ENCODE assay signal across 8 mouse cellular contexts in the genomic region with DNA sequence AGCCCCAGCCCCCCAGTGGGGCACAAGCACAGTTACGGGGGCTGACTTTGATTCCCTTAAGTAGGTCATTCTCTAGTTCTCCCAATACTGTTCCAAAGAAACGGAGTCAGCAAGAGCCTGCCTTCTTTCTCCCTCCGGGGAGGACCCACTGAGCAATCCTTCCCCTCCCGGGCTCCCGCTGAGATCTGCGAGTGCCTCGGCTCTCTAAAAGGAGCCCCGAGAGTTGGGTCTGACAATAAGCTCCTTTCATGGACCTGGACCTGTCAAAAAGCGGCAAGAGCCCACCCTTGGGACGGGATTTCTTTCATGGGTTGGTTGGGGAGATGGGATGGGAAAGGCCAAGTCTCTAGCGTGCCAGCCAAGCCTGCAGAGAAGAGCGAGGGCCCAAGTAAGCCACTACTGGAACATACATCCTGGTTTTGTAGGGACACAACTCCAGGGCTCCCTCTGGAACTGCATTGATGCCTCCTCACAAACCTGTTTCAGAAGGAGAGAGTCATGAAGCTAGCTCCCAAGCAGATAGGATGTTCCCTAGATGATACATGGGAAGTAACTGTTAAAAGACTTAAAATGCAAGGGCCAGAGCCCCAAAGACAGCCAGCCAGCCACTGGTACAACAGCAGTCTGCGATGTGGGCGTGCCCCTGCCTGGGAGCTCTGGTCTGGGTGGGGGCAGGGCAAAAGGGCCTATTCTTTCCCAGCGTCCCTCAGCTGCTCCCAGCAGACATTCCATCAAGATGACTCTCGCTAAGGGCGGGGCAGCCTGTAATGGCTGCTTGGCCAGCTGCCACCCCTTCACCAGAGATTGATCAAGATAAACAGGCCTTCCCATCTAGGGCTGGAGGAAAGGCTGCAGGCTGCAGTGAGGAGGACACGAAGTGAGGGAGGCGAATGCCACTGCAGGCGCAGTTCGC. TPM values are rescaled to one million over a fixed set of nuclear protein-coding genes. Genes with fewer than 3 reads are reported as not detected.
A peak's percentile ranks its signal among the peaks of the same experiment; 100 is the strongest.
DNase-seq lines count a peak whose midpoint lies in the region; ATAC-seq and TF ChIP-seq lines count a peak whose summit lies in the region.

No protein-coding gene starts in this region.

- no peak overlapping the region for H3K4me3 ChIP-seq in CH12.LX (replicated peaks in 1 of 3; ENCODE audit: low read depth in 2 of 3, low read length in 2 of 3, poor library complexity in 1 of 3)
- no peak overlapping the region for H3K4me3 ChIP-seq in forebrain, embryonic 13.5 days
- no peak overlapping the region for H3K4me3 ChIP-seq in liver, postnatal 0 days (ENCODE audit: low read depth, low read length)

- DNase-seq in CH12.LX (ENCODE audit: extremely low read depth) = no peak
- peak; percentile 91 for DNase-seq in brain, adult 2 months (ENCODE audit: low read depth, low spot score)
- DNase-seq in heart, postnatal 10 days = peak; percentile 93 to 94
- DNase-seq in large intestine, adult 2 months (ENCODE audit: low read depth, low spot score) = peak; percentile 93
- peak; percentile 85 for DNase-seq in liver, postnatal 0 days
- peak; percentile 89 for DNase-seq in ovary, adult 18-20 months (ENCODE audit: low spot score)
- peak; percentile 93 for DNase-seq in yolk sac, embryonic 10.5 days (ENCODE audit: low spot score)

- no peak for TF ChIP-seq CTCF in CH12.LX (conservative IDR thresholded peaks at IDR 0.05 in 1 of 2, IDR thresholded peaks at IDR 0.05 in 1 of 2; ENCODE audit: low read depth in 2 of 2, low read length in 2 of 2)
- TF ChIP-seq CTCF in liver, postnatal 0 days (IDR thresholded peaks at IDR 0.05; ENCODE audit: low read depth) = no peak

- TF ChIP-seq RAD21 in CH12.LX (IDR thresholded peaks at IDR 0.05; ENCODE audit: low read depth, low read length) = no peak

- WGBS in forebrain, embryonic 13.5 days = 5% methylated on average over 21 of the region's 21 CpGs
- WGBS in large intestine, adult 2 months = 27% methylated on average over 21 of the region's 21 CpGs
- 49% methylated on average over 21 of the region's 21 CpGs for WGBS in liver, postnatal 0 days (ENCODE audit: insufficient replicate concordance)

- in situ Hi-C loops in CH12.LX (cut with MboI; ENCODE audit: low pct_ligation_motif_present, low pct_unique_long_range_greater_than_20kb, low sequenced_read_pairs) = no loop called here

- H3K9me3 ChIP-seq in CH12.LX (replicated peaks; ENCODE audit: low read length) = no peaks in the 10 kb centered on the region
- no peaks in the 10 kb centered on the region for H3K9me3 ChIP-seq in forebrain, embryonic 13.5 days (replicated peaks)
- H3K9me3 ChIP-seq in liver, postnatal 0 days (ENCODE audit: low read length) = no peaks in the 10 kb centered on the region

- dilution Hi-C loops in CH12.LX (cut with MboI; ENCODE audit: extremely low pct_ligation_motif_present, extremely low pct_unique_long_range_greater_than_20kb, low sequenced_read_pairs) = no loop called here

- H3K27ac ChIP-seq in CH12.LX (ENCODE audit: insufficient read depth, low read depth) = peak overlapping the region; percentile 11; the same call in 1 of the 2 replicates
- H3K27ac ChIP-seq in forebrain, embryonic 13.5 days = peak overlapping the region; percentile 92
- peak overlapping the region; percentile 55; the same call in 1 of the 2 replicates for H3K27ac ChIP-seq in liver, postnatal 0 days (ENCODE audit: low read depth)

- no peak overlapping the region for H3K9ac ChIP-seq in CH12.LX (ENCODE audit: insufficient read depth, low read depth)
- peak overlapping the region; percentile 50 for H3K9ac ChIP-seq in forebrain, embryonic 13.5 days
- no peak overlapping the region; the same call in 1 of the 2 replicates for H3K9ac ChIP-seq in liver, postnatal 0 days (replicated peaks)

- H3K4me2 ChIP-seq in CH12.LX (ENCODE audit: insufficient read depth, low read depth, poor library complexity, severe bottlenecking) = no peak overlapping the region
- H3K4me2 ChIP-seq in forebrain, embryonic 13.5 days = peak overlapping the region; percentile 47
- no peak overlapping the region for H3K4me2 ChIP-seq in liver, postnatal 0 days (ENCODE audit: low read depth, low read length)

- H3K27me3 ChIP-seq in CH12.LX (replicated peaks) = no peaks in the 10 kb centered on the region
- H3K27me3 ChIP-seq in forebrain, embryonic 13.5 days = no peaks in the 10 kb centered on the region
- H3K27me3 ChIP-seq in liver, postnatal 0 days (ENCODE audit: insufficient read depth, low read length) = no peaks in the 10 kb centered on the region

- peaks cover 0 to 26% of the 10 kb centered on the region in 2 experiments for H3K36me3 ChIP-seq in CH12.LX (replicated peaks in 1 of 2; ENCODE audit: control insufficient read depth in 1 of 2, insufficient read depth in 1 of 2, low read length in 1 of 2)
- no peaks in the 10 kb centered on the region; the same call in 1 of the 2 replicates for H3K36me3 ChIP-seq in forebrain, embryonic 13.5 days (ENCODE audit: poor library complexity, severe bottlenecking)
- H3K36me3 ChIP-seq in liver, postnatal 0 days (replicated peaks; ENCODE audit: insufficient read depth, low read length) = 0 out of 2 replicates have a peak, but pooled peaks cover 3% of the 10 kb centered on the region

- TF ChIP-seq POLR2A in CH12.LX (IDR thresholded peaks at IDR 0.05; ENCODE audit: low read depth, low read length) = no peak

- TF ChIP-seq EP300 in CH12.LX (IDR thresholded peaks at IDR 0.05; ENCODE audit: low read length) = no peak
- TF ChIP-seq EP300 in liver, postnatal 0 days (IDR thresholded peaks at IDR 0.05; ENCODE audit: low read depth) = no peak

- peaks cover 73% of the 10 kb centered on the region for H3K79me2 ChIP-seq in CH12.LX (replicated peaks; ENCODE audit: control insufficient read depth, extremely low read depth, insufficient read depth, poor library complexity, severe bottlenecking)

- H3K4me1 ChIP-seq in CH12.LX (ENCODE audit: control insufficient read depth in 1 of 2, insufficient read depth in 2 of 2) = peaks cover 38 to 94% of the 10 kb centered on the region in 2 experiments
- H3K4me1 ChIP-seq in forebrain, embryonic 13.5 days = peaks cover 82% of the 10 kb centered on the region
- peaks cover 40% of the 10 kb centered on the region for H3K4me1 ChIP-seq in liver, postnatal 0 days (ENCODE audit: insufficient read depth)

- intact Hi-C loops in heart, postnatal 10 days (cut with DNase I) = no loop called here

- peak; percentile 85 for ATAC-seq in forebrain, embryonic 13.5 days
- peak; percentile 92 for ATAC-seq in liver, postnatal 0 days

TF ChIP-seq in CH12.LX, 34 proteins besides CTCF, POLR2A, EP300 and RAD21:
- TF ChIP-seq USF1 (IDR thresholded peaks at IDR 0.05; ENCODE audit: low read depth, low read length) (no peak), CHD2 (IDR thresholded peaks at IDR 0.05; ENCODE audit: low read length) (peak; percentile 25; the same call in 1 of the 2 replicates)

RNA-seq across cellular contexts. Expression of gene Ski, which starts 49.2 kb away (rescaled TPM):
- total RNA-seq in CH12.LX (2012; rRNA removed) (9.9 and 10.1 TPM in 2 replicates), CH12.LX (2014; rRNA removed) (3.3 and 4.1 TPM in 2 replicates)
- polyA plus RNA-seq in CH12.LX (2012; ENCODE audit: insufficient read length, low read depth) = 14.1 and 17.9 TPM in 2 replicates
- polyA plus RNA-seq in forebrain, embryonic 13.5 days (2015; fragmentation: Nextera tagmentation; extraction: Ambion mirVana) = 11.3 and 12.0 TPM in 2 replicates
- 10 to 100 TPM; 89.2 to 89.6 TPM for total RNA-seq in heart, postnatal 10 days (2021)
- polyA plus RNA-seq in large intestine, adult 2 months (2012; rRNA removed) = 20.3 and 30.8 TPM in 2 replicates
- 3.5 and 3.7 TPM in 2 replicates for polyA plus RNA-seq in liver, postnatal 0 days (2015; fragmentation: Nextera tagmentation; extraction: Ambion mirVana)

Comparison
In these comparisons a context has a peak if more than half of its experiments do, and no peak if none do; other contexts are left out.
1. H3K27ac ChIP-seq: peak in every context shown above with its lines; median percentile 92 in forebrain, embryonic 13.5 days; 55 in liver, postnatal 0 days; 11 in CH12.LX.